Mouse (Mus musculus) gastrocnemius, postnatal 14 days (tissue): Measurements from ENCODE around the gene Ptch2. TPM values are rescaled to one million over a fixed set of nuclear protein-coding genes. Genes with fewer than 3 reads are reported as not detected.

Source experiments
- DNase-seq: peaks from one replicate; pipeline ENCODE4 v3.0.0; 2021; ENCODE audit warnings: mixed read lengths
- intact Hi-C: fragments of 180-260 bp; cut with DNase I; formaldehyde crosslinking; loops from one replicate; pipeline ENCODE4 v1.15.1; 2025; ENCODE audit warnings: low total_unique reads
- total RNA-seq, 2 experiments: library from RNA; stranded (reverse); gene quantifications; 2 replicates each; pipeline ENCODE4 v1.2.3; 2021

Ptch2 gene
- total RNA-seq, 2 experiments from 2014 or later: 3.8 to 5.9 TPM

DNA sequence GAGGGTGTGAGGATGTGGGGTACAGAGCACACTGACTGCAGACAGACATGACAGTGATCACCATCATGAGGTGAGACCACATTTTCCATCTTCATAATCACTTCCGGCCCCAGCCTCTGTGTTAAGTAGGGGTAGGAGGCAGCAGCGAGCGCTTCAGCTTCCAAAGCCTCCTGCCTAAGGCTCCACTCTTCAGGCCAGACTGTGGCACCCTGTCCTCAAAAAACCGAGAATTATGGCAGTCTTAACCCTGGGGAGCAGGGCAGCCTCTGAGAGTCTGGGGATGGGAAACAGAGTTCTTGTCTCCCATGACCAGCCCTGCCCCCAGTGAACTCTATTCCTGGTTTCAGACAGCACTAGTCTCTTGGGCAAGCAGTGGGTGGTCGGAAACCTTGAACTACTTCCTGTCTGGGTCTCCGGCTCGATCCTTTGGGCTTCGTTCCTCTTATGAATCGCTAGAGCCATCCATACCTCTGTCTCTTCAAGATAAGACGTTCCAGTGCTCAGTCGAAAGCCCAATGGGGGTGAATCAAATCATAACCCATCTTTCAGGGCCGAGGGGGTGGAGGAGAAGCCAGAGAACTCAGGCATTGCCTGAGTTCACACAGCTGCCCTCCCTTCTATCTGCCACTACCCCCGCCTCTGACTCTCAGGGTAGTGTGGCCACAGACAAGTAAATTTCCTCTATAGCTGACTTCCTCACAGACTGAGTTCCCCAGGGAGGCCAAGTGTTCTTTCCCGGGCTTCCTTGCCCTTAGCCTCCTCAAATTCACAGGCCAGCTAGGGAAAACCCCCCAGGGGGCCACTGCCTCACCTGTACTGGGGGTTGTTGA is 28.9 kb downstream of the Ptch2 start:
- intact Hi-C loops: loop anchor here (5.0 kb wide), 1 partner anchor 122 kb away; no protein-coding TSS in a partner anchor
- DNase-seq: peak; percentile 44

DNA sequence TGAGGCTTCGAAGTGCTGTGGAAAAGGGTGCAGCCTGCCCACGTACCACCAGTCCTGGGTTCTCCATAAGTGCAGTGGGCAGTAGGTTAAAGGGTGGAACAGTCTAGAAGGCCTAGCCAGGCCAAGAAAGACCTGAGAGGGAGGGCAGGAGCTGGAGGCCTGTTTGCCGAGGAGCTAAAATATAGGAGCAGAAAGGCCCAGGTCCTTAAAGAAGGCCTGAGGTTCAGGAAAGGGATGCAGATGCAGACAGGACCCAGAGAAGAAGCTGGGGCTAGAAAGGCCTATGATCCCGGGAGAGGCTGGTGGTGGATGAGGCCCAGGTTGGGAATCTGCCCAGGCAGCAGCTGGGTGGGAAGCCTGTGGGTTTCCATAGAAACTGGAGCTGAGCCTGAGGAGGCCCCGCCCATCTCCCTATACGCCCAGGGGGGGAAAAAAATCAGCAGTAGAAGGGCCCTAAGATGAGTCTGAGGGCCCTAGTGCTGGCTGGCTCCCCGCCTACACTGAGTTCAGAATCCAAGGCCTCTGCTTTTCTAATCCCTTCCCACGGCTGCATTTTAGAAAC is 29.6 kb downstream of the Ptch2 start, which contains the start of gene Btbd19:
Btbd19 (minus strand) TSS at position 378 of the 562 bp plus-strand sequence.
- intact Hi-C loops: no loop called here
- peak; percentile 89 for DNase-seq

DNA sequence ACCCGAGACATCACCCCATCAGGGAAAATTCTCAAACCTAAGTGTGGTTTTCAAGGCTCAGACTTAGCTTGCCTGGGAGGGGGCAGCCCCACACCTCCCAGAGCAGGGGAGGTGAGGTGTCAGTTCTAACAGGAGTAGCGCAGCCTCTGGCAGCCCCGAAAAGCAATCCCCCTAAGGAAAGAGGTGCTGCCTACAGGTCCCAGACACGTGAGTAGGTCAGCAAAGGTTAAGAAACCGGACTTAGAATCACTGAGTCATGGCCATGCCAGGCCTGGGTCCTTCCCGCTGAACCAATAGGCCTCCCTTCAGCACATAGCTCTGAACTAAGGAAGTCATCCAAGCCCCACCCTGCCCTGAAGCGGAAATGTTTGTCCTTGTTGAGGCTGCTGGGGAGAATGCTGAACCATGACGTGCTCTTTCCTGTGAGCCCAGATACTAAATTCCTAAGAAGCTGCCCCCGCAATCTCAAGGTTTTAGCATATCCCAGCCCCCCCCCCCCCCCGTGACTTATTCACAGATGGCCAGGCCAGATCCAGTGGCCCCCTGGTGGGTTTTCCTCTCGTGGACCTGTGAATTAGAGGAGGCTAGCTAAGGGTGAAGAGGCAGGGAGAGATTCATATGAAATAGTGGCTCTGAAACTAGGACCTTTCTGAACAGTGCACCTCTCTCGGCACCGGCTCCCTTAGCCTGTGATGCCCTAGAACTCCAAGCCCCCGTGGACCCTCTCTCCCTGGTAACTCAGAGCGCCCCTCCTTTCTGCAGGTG is 30.2 kb downstream of the Ptch2 start:
- peak; percentile 81 for DNase-seq
- intact Hi-C loops: no loop called here

- intact Hi-C loops: no loop called here
- no peak for DNase-seq
These were observed 30.9 kb downstream of the Ptch2 start, which contains the start of gene Tctex1d4 for GRCm38 (mm10) chr4:117126675-117127290. Gene Tctex1d4 (plus strand): TSS chr4:117126794.

DNA sequence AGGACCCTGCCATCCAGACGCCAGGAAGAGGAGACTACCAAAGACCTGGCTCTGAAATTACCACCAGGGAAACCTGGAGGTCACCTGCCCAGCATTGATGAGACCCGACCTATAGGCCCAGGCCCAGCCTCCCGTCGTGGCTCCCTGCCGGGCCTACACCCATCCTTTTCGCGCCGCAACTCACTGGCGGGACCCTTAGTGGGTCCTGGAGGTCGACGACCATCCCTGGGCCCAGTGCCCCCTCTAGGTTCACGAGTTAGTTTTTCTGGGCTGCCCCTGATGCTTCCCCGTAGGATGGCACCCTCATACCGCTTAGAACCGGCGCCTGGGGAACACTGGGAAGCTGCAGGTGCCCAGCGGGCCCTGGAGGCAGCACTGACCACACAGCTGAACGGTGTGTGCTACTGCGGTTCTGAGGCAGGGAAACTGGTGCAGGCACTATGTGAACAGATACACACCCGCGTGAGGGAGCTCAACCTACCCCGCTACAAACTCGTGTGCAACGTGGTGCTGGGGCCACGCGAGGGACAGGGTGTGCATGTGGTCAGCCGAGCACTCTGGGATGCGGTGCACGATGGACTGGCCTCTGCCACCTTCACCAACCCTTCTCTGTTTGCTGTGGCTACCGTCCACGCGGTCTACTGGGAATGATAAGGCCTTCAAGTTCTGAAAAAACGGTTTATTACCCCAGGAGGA is 32.3 kb downstream of the Ptch2 start:
- intact Hi-C loops: no loop called here
- DNase-seq: no peak

- DNase-seq: no peak
- intact Hi-C loops: no loop called here
These were observed 34.9 kb downstream of the Ptch2 start for GRCm38 (mm10) chr4:117130790-117131189.

GRCm38 (mm10) chr4:117131198-117131597 is 35.3 kb downstream of the Ptch2 start:
- DNase-seq: no peak
- intact Hi-C loops: no loop called here

DNA sequence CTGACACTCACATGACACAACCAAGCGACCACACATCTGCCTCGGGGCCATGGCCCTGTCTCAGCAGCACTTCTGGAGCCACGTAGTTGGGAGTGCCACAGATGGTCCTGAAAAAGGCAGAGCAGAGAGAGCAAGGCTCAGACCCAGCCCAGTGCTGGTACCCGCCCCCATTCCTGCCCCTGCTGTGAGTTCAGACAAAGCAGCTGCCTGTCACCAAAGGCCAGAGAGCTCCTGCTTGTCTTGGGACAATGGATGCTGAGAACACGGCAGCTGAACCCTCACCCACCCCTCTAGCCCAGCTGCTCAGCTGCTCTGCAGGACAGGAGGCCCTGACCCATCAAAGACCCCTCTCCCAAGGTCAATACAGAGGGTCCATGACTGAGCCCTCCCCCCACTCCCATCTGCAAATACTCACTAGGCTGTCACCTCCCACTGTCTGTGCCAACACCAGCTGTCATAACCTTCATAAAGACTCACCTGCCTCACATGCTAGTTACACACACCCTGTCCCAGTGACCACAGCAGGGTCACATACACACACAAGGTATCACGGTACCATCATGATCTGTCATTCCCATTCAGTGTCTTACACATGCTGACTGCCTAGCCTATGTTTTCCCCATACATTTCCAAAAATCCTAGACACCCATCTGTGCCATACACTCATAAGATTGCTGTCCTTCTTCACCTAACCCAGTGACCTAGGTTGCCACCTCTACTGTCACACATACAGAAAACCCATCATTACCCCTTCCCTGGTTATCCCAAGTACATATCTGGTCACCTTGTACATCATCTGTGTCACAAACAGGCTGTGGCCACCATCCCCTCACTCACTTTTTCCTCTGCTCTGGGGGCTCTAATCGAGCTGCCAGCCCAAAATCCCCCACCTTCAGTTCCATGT is 36.3 kb downstream of the Ptch2 start:
- no peak for DNase-seq
- intact Hi-C loops: no loop called here

DNA sequence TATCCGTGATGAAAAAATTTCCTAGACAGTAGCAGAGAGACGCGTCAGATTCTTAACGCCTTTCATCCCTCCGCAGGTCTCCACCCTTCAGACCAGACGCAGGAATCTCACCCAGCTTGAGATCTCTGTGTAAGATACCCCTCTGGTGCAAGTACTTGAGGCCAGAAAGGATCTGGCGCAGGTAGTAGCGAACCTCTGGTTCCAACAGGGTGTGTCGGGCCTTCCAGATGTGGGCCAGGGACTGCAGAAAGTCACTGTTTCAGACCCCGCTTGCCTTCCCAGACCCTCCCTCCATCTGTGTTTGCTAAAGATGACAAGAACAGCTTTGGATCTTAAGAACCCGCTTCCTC is 36.9 kb downstream of the Ptch2 start:
- intact Hi-C loops: no loop called here
- no peak for DNase-seq

GRCm38 (mm10) chr4:117133366-117133796 is 37.5 kb downstream of the Ptch2 start:
- DNase-seq: peak; percentile 34
- intact Hi-C loops: no loop called here

DNA sequence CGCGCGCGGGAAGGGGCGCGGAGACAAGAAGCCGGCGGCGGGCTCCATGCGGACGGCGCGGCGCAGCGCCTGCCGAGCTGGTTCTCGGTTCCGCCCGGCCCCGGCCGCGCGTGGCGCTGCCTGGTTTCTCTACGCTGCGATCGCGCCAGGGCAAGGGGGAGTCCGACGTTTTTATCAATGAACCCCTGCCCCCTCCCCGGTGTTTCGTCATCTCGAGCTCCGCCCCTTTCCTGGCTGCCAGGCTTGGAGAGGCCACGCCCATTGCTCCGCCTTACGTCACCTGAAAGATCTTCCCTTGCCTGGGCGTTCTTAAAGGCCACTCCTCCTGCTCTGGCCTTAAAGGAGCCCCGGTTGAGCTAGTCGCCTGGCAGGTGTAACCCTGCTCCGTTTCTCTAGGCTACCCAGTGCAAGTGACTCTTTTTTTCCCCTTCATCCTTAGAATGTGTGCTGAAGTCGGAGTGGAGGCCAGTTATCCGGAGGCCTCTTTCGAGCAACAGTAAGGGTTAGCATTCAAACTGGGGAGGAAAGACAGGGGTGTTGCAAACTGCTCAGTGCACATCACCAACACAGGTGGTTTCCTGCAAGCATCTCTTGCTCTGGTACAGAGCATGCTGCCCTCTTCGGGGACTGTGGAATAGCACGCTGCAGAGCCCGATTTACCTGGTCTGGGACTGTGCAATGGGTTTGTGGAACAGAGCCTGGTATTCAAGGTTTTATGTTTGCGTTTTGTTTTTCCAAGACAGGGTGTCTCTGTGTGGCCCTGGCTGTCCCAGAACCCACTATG is 38.1 kb downstream of the Ptch2 start, which contains the start of gene Plk3:
Plk3 (minus strand) TSS at position 147 of the 784 bp plus-strand sequence.
- intact Hi-C loops: no loop called here
- DNase-seq: peak; percentile 94

DNA sequence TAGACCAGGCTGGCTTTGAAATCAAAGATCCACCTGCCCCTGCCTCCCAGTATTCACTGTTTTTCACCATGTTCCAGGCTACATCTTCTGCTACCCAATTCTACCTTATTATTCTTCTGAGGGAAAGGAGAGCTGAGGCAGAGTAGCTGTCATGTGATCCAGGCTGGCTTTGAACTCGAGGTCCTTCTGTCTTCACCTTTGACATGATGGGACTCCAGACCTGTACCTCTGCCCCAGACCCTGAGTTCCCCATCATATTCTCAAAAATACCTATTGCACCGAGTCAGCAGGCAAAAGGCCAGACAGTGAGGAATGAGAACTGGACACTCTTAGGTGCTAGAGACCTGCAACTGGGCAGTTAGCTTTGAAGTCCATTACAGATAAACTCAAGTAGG is 38.7 kb downstream of the Ptch2 start:
- intact Hi-C loops: no loop called here
- no peak for DNase-seq

DNA sequence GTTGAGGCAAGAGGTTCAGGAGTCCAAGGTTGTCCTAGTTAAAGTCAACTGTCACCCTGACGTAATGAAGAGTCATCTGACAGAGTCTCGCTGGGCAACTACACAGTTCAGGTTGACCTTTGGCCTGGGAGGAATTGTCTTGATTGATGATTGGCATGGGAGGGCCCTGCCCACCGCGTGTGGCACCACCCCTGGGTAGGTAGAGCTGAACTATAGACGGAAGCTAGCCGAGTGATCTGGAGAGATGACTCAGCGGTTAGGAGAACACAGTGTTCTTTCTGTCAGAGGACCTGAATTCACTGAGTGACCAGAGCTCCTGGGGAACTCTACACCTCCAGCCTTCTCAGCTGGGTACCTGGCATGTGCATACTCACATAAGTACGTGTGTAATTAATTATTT is 40.2 kb downstream of the Ptch2 start:
- intact Hi-C loops: no loop called here
- DNase-seq: no peak

- no peak for DNase-seq
- intact Hi-C loops: no loop called here
These were observed 42.7 kb downstream of the Ptch2 start for GRCm38 (mm10) chr4:117138295-117139216.

DNA sequence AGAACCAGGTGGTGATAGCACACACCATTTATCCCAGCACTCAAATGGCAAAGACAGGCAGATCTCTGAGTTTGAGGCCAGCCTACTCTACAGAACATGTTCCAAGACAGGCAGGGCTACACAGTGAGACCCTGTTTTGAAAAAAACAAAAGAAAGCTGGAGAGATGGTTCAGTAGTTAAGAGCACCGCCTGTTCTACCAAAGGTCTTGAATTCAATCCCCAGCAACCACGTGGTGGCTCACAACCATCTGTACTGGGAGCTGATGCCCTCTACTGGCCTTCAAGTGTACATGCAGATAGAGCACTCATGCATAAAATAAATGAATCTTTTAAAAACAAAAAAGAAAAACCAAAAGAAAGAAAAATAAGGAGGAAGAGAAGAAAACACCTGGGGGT is 43.3 kb downstream of the Ptch2 start:
- intact Hi-C loops: no loop called here
- no peak for DNase-seq

DNA sequence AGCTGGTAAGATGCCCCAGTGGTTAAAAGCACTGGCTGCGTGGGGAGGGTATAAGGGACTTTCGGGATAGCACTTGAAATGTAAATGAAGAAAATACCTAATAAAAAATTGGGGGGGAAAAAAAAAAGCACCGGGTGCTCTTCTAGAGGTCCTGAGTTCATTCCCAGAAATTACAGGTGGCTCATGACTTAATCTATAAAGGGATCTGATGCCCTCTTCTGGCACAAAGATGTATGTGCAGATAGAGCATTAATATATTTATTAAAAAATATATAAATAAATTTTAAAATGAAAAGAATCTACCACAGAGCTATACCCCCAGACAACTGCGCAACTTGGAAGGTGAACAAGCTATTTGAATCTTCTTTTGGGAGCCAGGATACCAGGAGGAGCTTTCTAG is 44.7 kb downstream of the Ptch2 start:
- DNase-seq: no peak
- intact Hi-C loops: loop anchor here (5.0 kb wide), 1 partner anchor 143 kb away; the partner anchor contains the start of gene Hectd3
